Mouse (Mus musculus): Measurements from ENCODE around the gene Selenot. TPM values are rescaled to one million over a fixed set of nuclear protein-coding genes. Genes with fewer than 3 reads are reported as not detected.
A peak's percentile ranks its signal among the peaks of the same experiment; 100 is the strongest.

Gene Selenot
- 17.9 and 20.3 TPM in 2 replicates for polyA plus RNA-seq (2016; fragmentation: Nextera tagmentation; extraction: Ambion mirVana)

- Histone ChIP-seq H3K27ac (ENCODE audit: poor library complexity, severe bottlenecking) (peak within 1 kb of the TSS; percentile 100), H3K4me2 (peak within 1 kb of the TSS; percentile 59), H3K36me3 (peaks cover 10% of the 10 kb centered on the region), H3K9me3 (replicated peaks) (no peaks in the 10 kb centered on the region), H3K4me1 (replicated peaks) (peaks cover 2% of the 10 kb centered on the region), H3K9ac (peak within 1 kb of the TSS; percentile 100), H3K4me3 (peak within 1 kb of the TSS; percentile 100), H3K27me3 (replicated peaks) (no peaks in the 10 kb centered on the region)
- WGBS: 2% methylated on average over 56 of the region's 59 CpGs
- peak; percentile 96 for ATAC-seq (ENCODE audit: insufficient number of reproducible peaks, low FRiP score)
These were observed at the start of gene Selenot for GRCm38 (mm10) chr3:58576137-58577066. TSS of gene Selenot (plus strand) at chr3:58576636.

GRCm38 (mm10) chr3:58536573-58536972, 39.9 kb upstream of the Selenot start:
- no peak for ATAC-seq (ENCODE audit: insufficient number of reproducible peaks, low FRiP score)
- Histone ChIP-seq H3K9me3 (replicated peaks) (no peaks in the 10 kb centered on the region), H3K27me3 (replicated peaks) (no peaks in the 10 kb centered on the region), H3K4me2 (no peak overlapping the region), H3K4me3 (no peak overlapping the region), H3K36me3 (peaks cover 59% of the 10 kb centered on the region), H3K9ac (no peak overlapping the region), H3K27ac (ENCODE audit: poor library complexity, severe bottlenecking) (no peak overlapping the region), H3K4me1 (replicated peaks) (no peaks in the 10 kb centered on the region)
- WGBS: 90% methylated on average over 3 of the region's 3 CpGs

GRCm38 (mm10) chr3:58552001-58552811, 24.2 kb upstream of the Selenot start:
- Histone ChIP-seq H3K4me2 (no peak overlapping the region), H3K4me1 (replicated peaks) (no peaks in the 10 kb centered on the region), H3K36me3 (peaks cover 78% of the 10 kb centered on the region), H3K27ac (ENCODE audit: poor library complexity, severe bottlenecking) (no peak overlapping the region), H3K27me3 (replicated peaks) (no peaks in the 10 kb centered on the region), H3K9ac (no peak overlapping the region), H3K9me3 (replicated peaks) (no peaks in the 10 kb centered on the region), H3K4me3 (no peak overlapping the region)
- 74% methylated on average over 1 of the region's 1 CpGs for WGBS
- ATAC-seq (ENCODE audit: insufficient number of reproducible peaks, low FRiP score): no peak

- Histone ChIP-seq H3K9ac (no peak overlapping the region), H3K36me3 (peaks cover 57% of the 10 kb centered on the region)
- 81% methylated on average over 7 of the region's 7 CpGs for WGBS
These were observed 19.8 kb upstream of the Selenot start for GRCm38 (mm10) chr3:58556649-58557048.

GRCm38 (mm10) chr3:58559887-58560286, 16.5 kb upstream of the Selenot start:
- no peaks in the 10 kb centered on the region for H3K4me1 ChIP-seq (replicated peaks)
- H3K27ac ChIP-seq (ENCODE audit: poor library complexity, severe bottlenecking): no peak overlapping the region
- no peak overlapping the region for H3K4me3 ChIP-seq
- no peak for ATAC-seq (ENCODE audit: insufficient number of reproducible peaks, low FRiP score)
- H3K9ac ChIP-seq: no peak overlapping the region
- H3K4me2 ChIP-seq: no peak overlapping the region
- H3K27me3 ChIP-seq (replicated peaks): no peaks in the 10 kb centered on the region
- H3K9me3 ChIP-seq (replicated peaks): 0 out of 2 replicates have a peak, but pooled peaks cover 3% of the 10 kb centered on the region
- WGBS: 40% methylated on average over 2 of the region's 2 CpGs
- peaks cover 28% of the 10 kb centered on the region for H3K36me3 ChIP-seq

More at GRCm38 (mm10) chr3:58556649-58557048, 19.8 kb upstream of the Selenot start:
- ATAC-seq (ENCODE audit: insufficient number of reproducible peaks, low FRiP score): no peak
- no peak overlapping the region for H3K4me2 ChIP-seq
- no peak overlapping the region for H3K27ac ChIP-seq (ENCODE audit: poor library complexity, severe bottlenecking)
- no peak overlapping the region for H3K4me3 ChIP-seq
- no peaks in the 10 kb centered on the region for H3K27me3 ChIP-seq (replicated peaks)
- H3K4me1 ChIP-seq (replicated peaks): no peaks in the 10 kb centered on the region
- no peaks in the 10 kb centered on the region for H3K9me3 ChIP-seq (replicated peaks)

GRCm38 (mm10) chr3:58561437-58561836, 15.0 kb upstream of the Selenot start:
- H3K4me1 ChIP-seq (replicated peaks): no peaks in the 10 kb centered on the region
- WGBS: 49% methylated on average over 2 of the region's 2 CpGs
- 0 out of 2 replicates have a peak, but pooled peaks cover 3% of the 10 kb centered on the region for H3K9me3 ChIP-seq (replicated peaks)

GRCm38 (mm10) chr3:58570821-58571220, 5.6 kb upstream of the Selenot start:
- Histone ChIP-seq H3K9me3 (replicated peaks) (no peaks in the 10 kb centered on the region), H3K27ac (ENCODE audit: poor library complexity, severe bottlenecking) (no peak overlapping the region), H3K27me3 (replicated peaks) (no peaks in the 10 kb centered on the region), H3K4me1 (replicated peaks) (no peaks in the 10 kb centered on the region), H3K9ac (no peak overlapping the region), H3K36me3 (no peaks in the 10 kb centered on the region), H3K4me2 (no peak overlapping the region), H3K4me3 (no peak overlapping the region)
- no peak for ATAC-seq (ENCODE audit: insufficient number of reproducible peaks, low FRiP score)
- WGBS: 85% methylated on average over 3 of the region's 3 CpGs

More at GRCm38 (mm10) chr3:58561437-58561836, 15.0 kb upstream of the Selenot start:
- Histone ChIP-seq H3K9ac (no peak overlapping the region), H3K4me3 (no peak overlapping the region), H3K27ac (ENCODE audit: poor library complexity, severe bottlenecking) (no peak overlapping the region), H3K27me3 (replicated peaks) (no peaks in the 10 kb centered on the region), H3K36me3 (peaks cover 12% of the 10 kb centered on the region), H3K4me2 (no peak overlapping the region)
- ATAC-seq (ENCODE audit: insufficient number of reproducible peaks, low FRiP score): no peak

GRCm38 (mm10) chr3:58577067-58577503, 649 bp downstream of the Selenot start:
- WGBS: 0% methylated on average over 36 of the region's 36 CpGs
- peak overlapping the region; percentile 59 for H3K4me2 ChIP-seq
- H3K27me3 ChIP-seq (replicated peaks): no peaks in the 10 kb centered on the region
- H3K4me1 ChIP-seq (replicated peaks): peaks cover 6% of the 10 kb centered on the region
- H3K4me3 ChIP-seq: peak overlapping the region; percentile 100
- ATAC-seq (ENCODE audit: insufficient number of reproducible peaks, low FRiP score): peak; percentile 85
- H3K9ac ChIP-seq: peak overlapping the region; percentile 100
- no peaks in the 10 kb centered on the region for H3K9me3 ChIP-seq (replicated peaks)
- peaks cover 10% of the 10 kb centered on the region for H3K36me3 ChIP-seq
- peak overlapping the region; percentile 100 for H3K27ac ChIP-seq (ENCODE audit: poor library complexity, severe bottlenecking)

- WGBS: 24% methylated on average over 8 of the region's 8 CpGs
- Histone ChIP-seq H3K9me3 (replicated peaks) (no peaks in the 10 kb centered on the region), H3K4me2 (peak overlapping the region; percentile 47; the same call in 1 of the 2 replicates), H3K27me3 (replicated peaks) (no peaks in the 10 kb centered on the region), H3K4me1 (replicated peaks) (peaks cover 11% of the 10 kb centered on the region), H3K4me3 (peak overlapping the region; percentile 100), H3K36me3 (peaks cover 10% of the 10 kb centered on the region), H3K27ac (ENCODE audit: poor library complexity, severe bottlenecking) (no peak overlapping the region), H3K9ac (no peak overlapping the region)
- no peak for ATAC-seq (ENCODE audit: insufficient number of reproducible peaks, low FRiP score)
These were observed 1.1 kb downstream of the Selenot start for GRCm38 (mm10) chr3:58577506-58578050.

- no peak overlapping the region for H3K27ac ChIP-seq (ENCODE audit: poor library complexity, severe bottlenecking)
- no peaks in the 10 kb centered on the region for H3K9me3 ChIP-seq (replicated peaks)
- H3K4me2 ChIP-seq: no peak overlapping the region
- no peak overlapping the region for H3K4me3 ChIP-seq
- peaks cover 18% of the 10 kb centered on the region for H3K4me1 ChIP-seq (replicated peaks)
- peaks cover 18% of the 10 kb centered on the region for H3K36me3 ChIP-seq
- no peak for ATAC-seq (ENCODE audit: insufficient number of reproducible peaks, low FRiP score)
- no peak overlapping the region for H3K9ac ChIP-seq
- no peaks in the 10 kb centered on the region for H3K27me3 ChIP-seq (replicated peaks)
- WGBS: 89% methylated on average over 4 of the region's 4 CpGs
These were observed 5.1 kb downstream of the Selenot start for GRCm38 (mm10) chr3:58581530-58581929.
